Mouse (Mus musculus) bone marrow macrophage, adult 2 months (primary cell): ENCODE measurements around the gene Slc35f6. TPM values are rescaled to one million over a fixed set of nuclear protein-coding genes. Genes with fewer than 3 reads are reported as not detected.
A peak's percentile ranks its signal among the peaks of the same experiment; 100 is the strongest.
"Not testable (repeated sequence)": the region's sequence is repeated elsewhere in the genome, so short reads cannot be mapped to it uniquely, and the experiment has no call there.

Experiments used
- H3K27ac ChIP-seq: 2 replicates; pipeline ENCODE4 v1.5.1; 2012; ENCODE audit warnings: low read depth, low read length; ENCODE audit not compliant: insufficient read depth
- H3K4me1 ChIP-seq: 2 replicates; pipeline ENCODE4 v1.6.1; 2012; ENCODE audit warnings: low read length; ENCODE audit not compliant: control insufficient read depth, insufficient read depth
- H3K4me3 ChIP-seq: 2 replicates; pipeline ENCODE4 v1.5.1; 2012; ENCODE audit warnings: mild to moderate bottlenecking, low read length, moderate library complexity; ENCODE audit not compliant: insufficient read depth
- CTCF ChIP-seq: IDR thresholded peaks from 2 replicates; pipeline ENCODE4 v1.5.1; 2012; ENCODE audit warnings: low read depth, mild to moderate bottlenecking, low read length, moderate library complexity
- POLR2A ChIP-seq: IDR thresholded peaks from 2 replicates; pipeline ENCODE4 v1.6.1; 2012; ENCODE audit warnings: mild to moderate bottlenecking, low read depth, low read length, borderline replicate concordance
- polyA plus RNA-seq: library from polyadenylated mRNA; stranded (reverse); fragments of >200 nt; gene quantifications from 2 replicates; pipeline ENCODE4 v1.2.4, GENCODE M21; 2012; ENCODE audit not compliant: missing spikeins, insufficient read depth, insufficient read length

The Slc35f6 gene
- polyA plus RNA-seq, 1 experiment, result 78.2 TPM

DNA sequence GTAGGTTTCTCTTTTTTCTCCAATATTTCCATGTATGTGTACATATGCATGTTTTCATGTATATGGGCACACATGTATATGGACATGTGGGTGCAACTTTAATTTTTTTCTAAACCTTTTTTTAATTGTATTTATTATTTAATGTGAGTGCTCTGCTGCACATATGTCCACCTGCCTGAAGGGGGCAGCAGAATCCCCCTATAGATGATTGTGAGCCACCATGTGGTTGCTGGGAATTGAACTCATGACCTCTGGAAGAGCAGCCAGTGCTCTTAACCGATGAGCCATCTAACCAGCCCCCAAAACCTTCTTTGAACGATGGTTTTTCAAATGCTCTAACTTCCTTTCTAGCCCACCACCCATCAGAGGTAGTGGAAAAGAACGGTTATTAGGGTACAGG lies 36.3 kb downstream of the Slc35f6 start:
- TF ChIP-seq POLR2A (no peak), CTCF (peak; percentile 36; the same call in 1 of the 2 replicates)
- Histone ChIP-seq H3K4me1 (peaks cover 12% of the 10 kb centered on the region), H3K4me3 (no peak overlapping the region)

GRCm38 (mm10) chr5:30686781-30687180 lies 39.0 kb downstream of the Slc35f6 start:
- no peak overlapping the region for H3K4me3 ChIP-seq

More for the DNA sequence above, 36.3 kb downstream of the Slc35f6 start:
- no peak overlapping the region for H3K27ac ChIP-seq

GRCm38 (mm10) chr5:30700361-30701000 lies 52.7 kb downstream of the Slc35f6 start:
- no peak overlapping the region for H3K4me3 ChIP-seq
- no peak for TF ChIP-seq POLR2A
- no peak for TF ChIP-seq CTCF
- H3K27ac ChIP-seq, result no peak overlapping the region
- no peaks in the 10 kb centered on the region for H3K4me1 ChIP-seq

More at GRCm38 (mm10) chr5:30686781-30687180, 39.0 kb downstream of the Slc35f6 start:
- no peak overlapping the region for H3K27ac ChIP-seq
- H3K4me1 ChIP-seq, result peaks cover 8% of the 10 kb centered on the region
- TF ChIP-seq CTCF (peak; percentile 14; the same call in 1 of the 2 replicates), POLR2A (no peak)

DNA sequence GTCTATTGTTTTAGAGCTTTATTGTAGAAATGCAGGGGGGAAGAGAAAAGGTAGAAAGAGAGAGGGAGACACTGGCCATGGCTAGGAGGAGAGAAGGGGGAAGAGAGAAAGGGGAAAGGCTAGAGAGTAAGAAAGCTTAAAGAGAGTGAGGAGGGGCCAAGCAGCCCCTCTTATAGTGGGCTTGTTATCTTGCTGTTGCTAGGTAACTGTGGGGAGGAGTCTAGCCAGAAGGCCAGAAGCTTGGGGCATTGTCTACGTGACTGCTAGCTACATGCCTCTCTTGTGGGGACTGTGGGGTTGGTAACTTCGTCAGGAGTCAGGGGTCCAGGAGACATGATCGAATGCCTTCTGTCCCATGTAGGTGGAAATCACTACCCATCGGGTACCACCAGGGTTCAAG lies 53.6 kb downstream of the Slc35f6 start:
- not testable (repeated sequence) for H3K4me1 ChIP-seq, H3K4me3 ChIP-seq, H3K27ac ChIP-seq

DNA sequence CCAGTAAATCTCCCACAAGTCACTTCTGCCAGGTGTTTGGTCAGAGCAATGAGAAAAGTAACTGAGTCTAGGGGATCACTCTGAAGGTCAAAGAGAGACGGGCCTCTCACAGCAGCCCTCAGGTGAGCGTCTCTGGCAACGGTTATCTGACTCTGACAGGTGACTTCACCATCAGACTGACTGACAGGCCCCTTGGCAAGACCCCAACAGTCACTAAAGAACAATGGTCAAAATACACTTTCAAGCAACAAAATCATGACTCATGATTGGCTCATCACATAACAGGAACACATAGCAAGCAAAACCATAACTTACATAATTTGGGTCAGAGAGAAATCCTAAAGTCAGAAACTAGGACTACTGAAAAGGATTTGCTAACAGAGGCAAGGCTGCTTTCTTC lies 54.1 kb downstream of the Slc35f6 start:
- TF ChIP-seq CTCF (no peak), POLR2A (no peak)
- H3K27ac ChIP-seq, result no peak overlapping the region
- no peak overlapping the region for H3K4me3 ChIP-seq
- H3K4me1 ChIP-seq, result no peaks in the 10 kb centered on the region

Other genes with a start within 250 kb of the Slc35f6 start
- gene Otof, start 186.0 kb upstream of the Slc35f6 start, polyA plus RNA-seq, result not detected in 2 replicates
- not detected in 2 replicates for gene 1700001C02Rik, start 181.9 kb upstream of the Slc35f6 start, polyA plus RNA-seq
- not detected in 2 replicates for gene Cib4, start 102.1 kb upstream of the Slc35f6 start, polyA plus RNA-seq
- gene Kcnk3, start 59.8 kb upstream of the Slc35f6 start, polyA plus RNA-seq, result not detected in 2 replicates
- gene Cenpa, start 18.8 kb downstream of the Slc35f6 start, polyA plus RNA-seq, result 81.0 and 87.8 TPM in 2 replicates
- not detected in 2 replicates for gene Dpysl5, start 63.6 kb downstream of the Slc35f6 start, polyA plus RNA-seq
- gene Mapre3, start 166.7 kb downstream of the Slc35f6 start, polyA plus RNA-seq, result 22.6 and 27.8 TPM in 2 replicates
- 43.0 and 57.9 TPM in 2 replicates for gene Tmem214, start 220.1 kb downstream of the Slc35f6 start, polyA plus RNA-seq
- 5.8 and 6.5 TPM in 2 replicates for gene Agbl5, start 240.8 kb downstream of the Slc35f6 start, polyA plus RNA-seq